Mouse (Mus musculus) ES-Bruce4 (cell line): Measurements from ENCODE around the gene Kctd19. TPM values are rescaled to one million over a fixed set of nuclear protein-coding genes. Genes with fewer than 3 reads are reported as not detected.

ENCODE experiments used
- H3K27ac ChIP-seq: 2 replicates; pipeline ENCODE4 v1.5.1; 2012; ENCODE audit warnings: low read length, inconsistent platforms; ENCODE audit not compliant: insufficient read depth
- H3K27me3 ChIP-seq: 2 replicates; pipeline ENCODE4 v1.6.1; 2012; ENCODE audit warnings: mild to moderate bottlenecking, low read length, inconsistent platforms; ENCODE audit not compliant: control insufficient read depth, poor library complexity, insufficient read depth, severe bottlenecking
- H3K36me3 ChIP-seq: 2 replicates; pipeline ENCODE4 v1.6.1; 2012; ENCODE audit warnings: inconsistent platforms, mild to moderate bottlenecking, low read length, moderate library complexity; ENCODE audit not compliant: control insufficient read depth, poor library complexity, insufficient read depth, severe bottlenecking
- H3K4me1 ChIP-seq: one replicate; pipeline ENCODE4 v1.8.1; 2011; ENCODE audit warnings: low read length; ENCODE audit not compliant: control insufficient read depth, insufficient read depth
- H3K4me3 ChIP-seq: 2 replicates; pipeline ENCODE4 v1.5.1; 2011; ENCODE audit warnings: low read depth, mild to moderate bottlenecking, low read length
- H3K9ac ChIP-seq: 2 replicates; pipeline ENCODE4 v1.6.1; 2012; ENCODE audit warnings: low read depth, mild to moderate bottlenecking, inconsistent platforms; ENCODE audit not compliant: poor library complexity, severe bottlenecking
- H3K9me3 ChIP-seq: replicated peaks from 2 replicates; pipeline ENCODE4 v1.6.1; 2012; ENCODE audit warnings: mild to moderate bottlenecking, low read length, inconsistent platforms; ENCODE audit not compliant: control insufficient read depth, poor library complexity, insufficient read depth, severe bottlenecking
- CTCF ChIP-seq: IDR thresholded peaks from one replicate; pipeline ENCODE4 v1.8.1; 2011; ENCODE audit warnings: low read depth, low read length
- EP300 ChIP-seq: IDR thresholded peaks from 2 replicates; pipeline ENCODE4 v1.6.1; 2011; ENCODE audit warnings: low read depth, low read length; ENCODE audit not compliant: insufficient read depth
- POLR2A ChIP-seq: IDR thresholded peaks from one replicate; pipeline ENCODE4 v1.8.1; 2011; ENCODE audit warnings: low read length; ENCODE audit not compliant: insufficient read depth
- polyA plus RNA-seq: library from polyadenylated mRNA; stranded (reverse); fragments of >200 nt; gene quantifications from 2 replicates; pipeline ENCODE4 v1.2.4, GENCODE M21; 2011; ENCODE audit warnings: low read depth; ENCODE audit not compliant: missing spikeins, insufficient read depth, insufficient read length

The Kctd19 gene
- polyA plus RNA-seq, 1 experiment = 3.7 TPM

- H3K27me3 ChIP-seq = no peaks in the 10 kb centered on the region
- H3K27ac ChIP-seq = no peak overlapping the region
- TF ChIP-seq CTCF = no peak
- no peak for TF ChIP-seq POLR2A
- no peak for TF ChIP-seq EP300
- H3K36me3 ChIP-seq = no peaks in the 10 kb centered on the region
- H3K9ac ChIP-seq = no peak overlapping the region
- no peaks in the 10 kb centered on the region for H3K4me1 ChIP-seq
- H3K4me3 ChIP-seq = no peak overlapping the region
- H3K9me3 ChIP-seq = no peaks in the 10 kb centered on the region
Measured at GRCm38 (mm10) chr8:105450977-105451376, 37.7 kb upstream of the Kctd19 start.

- no peak overlapping the region for H3K9ac ChIP-seq
- no peak for TF ChIP-seq EP300
- no peak for TF ChIP-seq POLR2A
- no peak for TF ChIP-seq CTCF
- H3K4me3 ChIP-seq = no peak overlapping the region
- H3K4me1 ChIP-seq = no peaks in the 10 kb centered on the region
- no peak overlapping the region for H3K27ac ChIP-seq
- no peaks in the 10 kb centered on the region for H3K36me3 ChIP-seq
- no peaks in the 10 kb centered on the region for H3K9me3 ChIP-seq
- no peaks in the 10 kb centered on the region for H3K27me3 ChIP-seq
Measured at GRCm38 (mm10) chr8:105448596-105448995, 35.3 kb upstream of the Kctd19 start.

GRCm38 (mm10) chr8:105448188-105448587, 34.9 kb upstream of the Kctd19 start:
- Histone ChIP-seq H3K36me3 (no peaks in the 10 kb centered on the region), H3K9me3 (no peaks in the 10 kb centered on the region), H3K4me1 (no peaks in the 10 kb centered on the region), H3K27ac (no peak overlapping the region), H3K27me3 (no peaks in the 10 kb centered on the region), H3K4me3 (no peak overlapping the region), H3K9ac (no peak overlapping the region)
- no peak for TF ChIP-seq CTCF
- TF ChIP-seq EP300 = no peak
- no peak for TF ChIP-seq POLR2A

- Histone ChIP-seq H3K27ac (no peak overlapping the region), H3K9ac (no peak overlapping the region), H3K36me3 (no peaks in the 10 kb centered on the region), H3K4me3 (no peak overlapping the region), H3K9me3 (no peaks in the 10 kb centered on the region), H3K27me3 (no peaks in the 10 kb centered on the region), H3K4me1 (no peaks in the 10 kb centered on the region)
- TF ChIP-seq POLR2A (no peak), CTCF (no peak), EP300 (no peak)
Measured at GRCm38 (mm10) chr8:105446127-105446552, 32.8 kb upstream of the Kctd19 start.

- H3K4me3 ChIP-seq = no peak overlapping the region
- H3K4me1 ChIP-seq = no peaks in the 10 kb centered on the region
- TF ChIP-seq CTCF = no peak
- no peak for TF ChIP-seq EP300
- no peak for TF ChIP-seq POLR2A
- no peak overlapping the region for H3K9ac ChIP-seq
- no peaks in the 10 kb centered on the region for H3K27me3 ChIP-seq
- no peaks in the 10 kb centered on the region for H3K9me3 ChIP-seq
- H3K36me3 ChIP-seq = no peaks in the 10 kb centered on the region
- H3K27ac ChIP-seq = no peak overlapping the region
Measured at GRCm38 (mm10) chr8:105445296-105446126, 32.2 kb upstream of the Kctd19 start.

GRCm38 (mm10) chr8:105442661-105443060, 29.4 kb upstream of the Kctd19 start:
- Histone ChIP-seq H3K4me3 (no peak overlapping the region), H3K36me3 (no peaks in the 10 kb centered on the region), H3K9me3 (no peaks in the 10 kb centered on the region), H3K27me3 (no peaks in the 10 kb centered on the region), H3K4me1 (no peaks in the 10 kb centered on the region), H3K9ac (no peak overlapping the region), H3K27ac (no peak overlapping the region)
- TF ChIP-seq CTCF (no peak), EP300 (no peak), POLR2A (no peak)
